Mouse (Mus musculus) fibroblast of lung, adult 2 months (primary cell): Measurements from ENCODE around the gene Plpp3.

Experiments
- DNase-seq: peaks from one replicate; pipeline ENCODE4 v3.0.0-alpha.2; 2011; ENCODE audit warnings: low read depth

Plpp3 gene

GRCm38 (mm10) chr4:105157276-105158168 lies at the start of gene Plpp3:
Plpp3 (plus strand) TSS chr4:105157347.
- DNase-seq: peak; percentile 91

- no peak for DNase-seq
These were observed 49.1 kb upstream of the Plpp3 start for GRCm38 (mm10) chr4:105107943-105108640.

- DNase-seq: no peak
These were observed 48.4 kb upstream of the Plpp3 start for GRCm38 (mm10) chr4:105108641-105109198.

- no peak for DNase-seq
These were observed 47.8 kb upstream of the Plpp3 start, which contains the start of gene Prkaa2 for GRCm38 (mm10) chr4:105109199-105109989. Prkaa2 (minus strand) TSS chr4:105109890.

GRCm38 (mm10) chr4:105109990-105110683 lies 47.0 kb upstream of the Plpp3 start:
- no peak for DNase-seq

GRCm38 (mm10) chr4:105110684-105111035 lies 46.5 kb upstream of the Plpp3 start:
- no peak for DNase-seq

- no peak for DNase-seq
These were observed 45.4 kb upstream of the Plpp3 start for GRCm38 (mm10) chr4:105111770-105112169.

- DNase-seq: no peak
These were observed 44.1 kb upstream of the Plpp3 start for GRCm38 (mm10) chr4:105113042-105113441.

- no peak for DNase-seq
These were observed 43.7 kb upstream of the Plpp3 start for GRCm38 (mm10) chr4:105113468-105113867.

- no peak for DNase-seq
These were observed 36.1 kb upstream of the Plpp3 start for GRCm38 (mm10) chr4:105121081-105121480.

- no peak for DNase-seq
These were observed 34.7 kb upstream of the Plpp3 start for GRCm38 (mm10) chr4:105122429-105122828.

- DNase-seq: no peak
These were observed 27.9 kb upstream of the Plpp3 start for GRCm38 (mm10) chr4:105129212-105129611.

- no peak for DNase-seq
These were observed 25.3 kb upstream of the Plpp3 start for GRCm38 (mm10) chr4:105131756-105132314.

GRCm38 (mm10) chr4:105133350-105134050 lies 23.6 kb upstream of the Plpp3 start:
- DNase-seq: no peak

- no peak for DNase-seq
These were observed 7.7 kb upstream of the Plpp3 start for GRCm38 (mm10) chr4:105149492-105149891.

GRCm38 (mm10) chr4:105151911-105152690 lies 5.0 kb upstream of the Plpp3 start:
- no peak for DNase-seq

GRCm38 (mm10) chr4:105153227-105153626 lies 3.9 kb upstream of the Plpp3 start:
- DNase-seq: no peak

- no peak for DNase-seq
These were observed 866 bp upstream of the Plpp3 start for GRCm38 (mm10) chr4:105156281-105156680.

GRCm38 (mm10) chr4:105156955-105157275 lies 232 bp upstream of the Plpp3 start:
- DNase-seq: no peak

GRCm38 (mm10) chr4:105158169-105158555 lies 1.0 kb downstream of the Plpp3 start:
- DNase-seq: no peak
